Mouse (Mus musculus): ENCODE results near the gene Crybb2. TPM values are rescaled to one million over a fixed set of nuclear protein-coding genes. Genes with fewer than 3 reads are reported as not detected.
A peak's percentile ranks its signal among the peaks of the same experiment; 100 is the strongest.

Gene Crybb2
- polyA plus RNA-seq, 1 experiment from 2014 or later: not detected

GRCm38 (mm10) chr5:113107709-113108108 lies 37.8 kb upstream of the Crybb2 start:
- Histone ChIP-seq H3K4me2 (no peak overlapping the region), H3K4me1 (replicated peaks) (peaks cover 32% of the 10 kb centered on the region), H3K9ac (replicated peaks) (no peak overlapping the region), H3K27me3 (no peaks in the 10 kb centered on the region), H3K27ac (peak overlapping the region; percentile 41; the same call in 1 of the 2 replicates), H3K36me3 (no peaks in the 10 kb centered on the region), H3K9me3 (no peaks in the 10 kb centered on the region), H3K4me3 (replicated peaks) (no peak overlapping the region)
- ATAC-seq (ENCODE audit: insufficient number of reproducible peaks, insufficient read depth, low FRiP score, low TSS enrichment, low read depth): no peak
- 70% methylated on average over 3 of the region's 3 CpGs for WGBS

DNA sequence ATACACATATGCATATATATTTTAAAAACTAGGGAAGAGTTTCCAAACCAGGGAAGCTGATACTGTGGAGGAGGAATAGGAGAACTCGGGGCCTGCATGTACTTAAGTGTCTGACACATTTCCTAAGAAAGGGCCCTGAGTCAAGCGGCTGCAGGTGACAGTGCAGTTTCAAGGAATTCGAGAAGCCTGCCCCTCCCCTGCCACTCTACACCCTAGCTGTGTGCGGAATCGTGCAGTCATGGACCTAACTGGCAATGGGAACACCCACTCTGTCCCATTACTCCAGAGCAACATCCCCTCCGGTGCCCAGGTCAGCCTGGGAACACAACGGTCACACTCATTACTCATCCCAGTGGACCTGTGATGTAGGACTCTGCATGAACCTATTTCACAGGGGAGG lies 36.7 kb upstream of the Crybb2 start:
- Histone ChIP-seq H3K4me2 (no peak overlapping the region), H3K27me3 (no peaks in the 10 kb centered on the region), H3K4me1 (replicated peaks) (peaks cover 26% of the 10 kb centered on the region), H3K27ac (no peak overlapping the region), H3K9me3 (no peaks in the 10 kb centered on the region), H3K4me3 (replicated peaks) (no peak overlapping the region), H3K36me3 (no peaks in the 10 kb centered on the region), H3K9ac (replicated peaks) (no peak overlapping the region)
- WGBS: 56% methylated on average over 7 of the region's 7 CpGs
- no peak for ATAC-seq (ENCODE audit: insufficient number of reproducible peaks, insufficient read depth, low FRiP score, low TSS enrichment, low read depth)

DNA sequence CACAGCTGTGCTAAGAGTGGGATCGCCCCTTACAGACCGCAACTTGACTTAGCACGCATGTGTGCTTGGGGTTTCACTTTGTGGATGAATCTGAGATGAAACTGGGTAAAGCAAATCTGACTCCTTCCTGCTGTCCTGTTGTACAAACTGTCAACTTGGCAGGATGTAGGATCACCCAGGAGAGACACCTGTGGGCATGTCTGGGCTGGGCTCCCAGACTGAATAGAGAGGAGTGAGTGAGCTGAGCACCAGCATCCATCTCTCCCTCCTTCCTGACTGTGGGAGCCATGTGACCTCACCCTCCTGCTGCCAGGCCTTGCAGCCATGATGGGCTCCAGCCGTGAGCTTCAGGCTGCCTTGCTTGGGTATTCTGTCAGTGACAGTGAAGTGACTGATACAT lies 35.6 kb upstream of the Crybb2 start:
- no peaks in the 10 kb centered on the region for H3K9me3 ChIP-seq
- no peak for ATAC-seq (ENCODE audit: insufficient number of reproducible peaks, insufficient read depth, low FRiP score, low TSS enrichment, low read depth)
- H3K9ac ChIP-seq (replicated peaks): no peak overlapping the region
- no peaks in the 10 kb centered on the region for H3K36me3 ChIP-seq
- H3K4me3 ChIP-seq (replicated peaks): no peak overlapping the region
- H3K4me1 ChIP-seq (replicated peaks): peaks cover 16% of the 10 kb centered on the region; the same call in 1 of the 2 replicates
- no peak overlapping the region for H3K4me2 ChIP-seq
- H3K27me3 ChIP-seq: no peaks in the 10 kb centered on the region
- no peak overlapping the region for H3K27ac ChIP-seq
- WGBS: 84% methylated on average over 4 of the region's 4 CpGs

GRCm38 (mm10) chr5:113105035-113105434 lies 35.1 kb upstream of the Crybb2 start:
- H3K9me3 ChIP-seq: no peaks in the 10 kb centered on the region
- no peak overlapping the region for H3K27ac ChIP-seq
- no peaks in the 10 kb centered on the region for H3K27me3 ChIP-seq
- H3K4me1 ChIP-seq (replicated peaks): peaks cover 16% of the 10 kb centered on the region; the same call in 1 of the 2 replicates
- no peak overlapping the region for H3K4me3 ChIP-seq (replicated peaks)
- H3K9ac ChIP-seq (replicated peaks): no peak overlapping the region
- 81% methylated on average over 9 of the region's 9 CpGs for WGBS
- no peak for ATAC-seq (ENCODE audit: insufficient number of reproducible peaks, insufficient read depth, low FRiP score, low TSS enrichment, low read depth)
- no peak overlapping the region for H3K4me2 ChIP-seq
- no peaks in the 10 kb centered on the region for H3K36me3 ChIP-seq

GRCm38 (mm10) chr5:113102455-113102854 lies 32.5 kb upstream of the Crybb2 start:
- no peak overlapping the region for H3K4me3 ChIP-seq (replicated peaks)
- H3K4me1 ChIP-seq (replicated peaks): peaks cover 8% of the 10 kb centered on the region; the same call in 1 of the 2 replicates
- no peak overlapping the region for H3K9ac ChIP-seq (replicated peaks)
- no peak for ATAC-seq (ENCODE audit: insufficient number of reproducible peaks, insufficient read depth, low FRiP score, low TSS enrichment, low read depth)
- H3K27ac ChIP-seq: no peak overlapping the region
- H3K36me3 ChIP-seq: no peaks in the 10 kb centered on the region
- no peak overlapping the region for H3K4me2 ChIP-seq
- no peaks in the 10 kb centered on the region for H3K27me3 ChIP-seq
- 89% methylated on average over 7 of the region's 7 CpGs for WGBS
- no peaks in the 10 kb centered on the region for H3K9me3 ChIP-seq

- H3K4me2 ChIP-seq: no peak overlapping the region
- H3K27ac ChIP-seq: no peak overlapping the region
- no peaks in the 10 kb centered on the region for H3K36me3 ChIP-seq
- no peak overlapping the region for H3K4me3 ChIP-seq (replicated peaks)
- H3K9me3 ChIP-seq: no peaks in the 10 kb centered on the region
- H3K9ac ChIP-seq (replicated peaks): no peak overlapping the region
- ATAC-seq (ENCODE audit: insufficient number of reproducible peaks, insufficient read depth, low FRiP score, low TSS enrichment, low read depth): no peak
- H3K4me1 ChIP-seq (replicated peaks): no peaks in the 10 kb centered on the region
- 81% methylated on average over 10 of the region's 10 CpGs for WGBS
- no peaks in the 10 kb centered on the region for H3K27me3 ChIP-seq
These were observed 31.5 kb upstream of the Crybb2 start for GRCm38 (mm10) chr5:113101457-113101856.

GRCm38 (mm10) chr5:113100422-113100821 lies 30.5 kb upstream of the Crybb2 start:
- no peak overlapping the region for H3K4me3 ChIP-seq (replicated peaks)
- no peak for ATAC-seq (ENCODE audit: insufficient number of reproducible peaks, insufficient read depth, low FRiP score, low TSS enrichment, low read depth)
- no peaks in the 10 kb centered on the region for H3K9me3 ChIP-seq
- no peaks in the 10 kb centered on the region for H3K36me3 ChIP-seq
- 83% methylated on average over 11 of the region's 11 CpGs for WGBS
- H3K27me3 ChIP-seq: no peaks in the 10 kb centered on the region
- H3K4me2 ChIP-seq: no peak overlapping the region
- no peaks in the 10 kb centered on the region for H3K4me1 ChIP-seq (replicated peaks)
- no peak overlapping the region for H3K27ac ChIP-seq
- no peak overlapping the region for H3K9ac ChIP-seq (replicated peaks)

DNA sequence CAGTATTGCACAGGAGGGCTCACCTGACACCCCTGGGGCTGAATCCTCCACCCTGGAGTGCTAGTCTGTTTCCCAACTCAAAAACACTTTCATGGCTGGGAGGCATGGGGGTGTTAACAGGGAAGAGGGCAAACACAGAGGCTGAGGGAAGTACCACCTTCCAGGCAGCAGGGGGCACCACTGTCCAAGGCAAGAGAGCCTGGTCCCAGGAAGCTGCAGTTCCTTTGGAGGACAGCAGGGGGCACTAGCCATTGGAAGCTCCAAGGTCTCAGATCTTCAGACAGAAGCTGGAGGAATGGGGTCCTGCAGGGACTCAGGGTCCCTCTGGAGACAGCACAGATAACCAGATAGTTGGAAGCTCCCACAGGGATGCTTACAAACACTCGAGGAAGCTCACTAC lies 29.6 kb upstream of the Crybb2 start:
- 18% methylated on average over 1 of the region's 1 CpGs for WGBS
- Histone ChIP-seq H3K9ac (replicated peaks) (no peak overlapping the region), H3K4me1 (replicated peaks) (no peaks in the 10 kb centered on the region), H3K9me3 (no peaks in the 10 kb centered on the region), H3K27ac (no peak overlapping the region), H3K4me2 (no peak overlapping the region), H3K27me3 (no peaks in the 10 kb centered on the region), H3K4me3 (replicated peaks) (no peak overlapping the region), H3K36me3 (no peaks in the 10 kb centered on the region)
- peak; percentile 32; the same call in 1 of the 2 replicates for ATAC-seq (ENCODE audit: insufficient number of reproducible peaks, insufficient read depth, low FRiP score, low TSS enrichment, low read depth)

DNA sequence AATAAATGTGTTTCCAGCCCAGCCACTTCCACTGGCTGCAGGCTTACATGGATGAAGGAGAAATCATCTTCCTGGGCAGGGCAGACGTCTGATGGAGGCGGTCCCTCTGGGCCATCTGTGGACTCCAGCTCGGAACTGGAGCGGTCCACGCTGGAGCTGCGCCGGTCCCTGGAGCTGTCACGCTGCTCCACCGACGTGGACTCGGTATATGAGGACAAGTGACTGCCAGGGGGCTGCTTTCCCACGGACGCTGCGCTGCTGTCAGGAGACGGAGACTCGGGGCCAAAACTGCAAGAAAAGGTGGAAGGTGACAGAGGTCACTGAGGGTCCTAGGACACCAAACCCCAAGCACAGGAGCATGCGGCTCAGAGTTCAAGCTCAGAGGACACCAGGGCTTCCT lies 27.6 kb upstream of the Crybb2 start:
- no peak overlapping the region for H3K27ac ChIP-seq
- WGBS: 88% methylated on average over 17 of the region's 17 CpGs
- ATAC-seq (ENCODE audit: insufficient number of reproducible peaks, insufficient read depth, low FRiP score, low TSS enrichment, low read depth): no peak
- no peak overlapping the region for H3K9ac ChIP-seq (replicated peaks)
- no peaks in the 10 kb centered on the region for H3K27me3 ChIP-seq
- H3K4me2 ChIP-seq: no peak overlapping the region
- no peak overlapping the region for H3K4me3 ChIP-seq (replicated peaks)
- no peaks in the 10 kb centered on the region for H3K36me3 ChIP-seq
- no peaks in the 10 kb centered on the region for H3K9me3 ChIP-seq
- peaks cover 1% of the 10 kb centered on the region; the same call in 1 of the 2 replicates for H3K4me1 ChIP-seq (replicated peaks)

GRCm38 (mm10) chr5:113095456-113095855 lies 25.5 kb upstream of the Crybb2 start:
- Histone ChIP-seq H3K4me3 (replicated peaks) (no peak overlapping the region), H3K9me3 (no peaks in the 10 kb centered on the region), H3K27me3 (no peaks in the 10 kb centered on the region), H3K36me3 (0 out of 2 replicates have a peak, but pooled peaks cover 4% of the 10 kb centered on the region), H3K4me1 (replicated peaks) (peaks cover 3% of the 10 kb centered on the region; the same call in 1 of the 2 replicates), H3K27ac (no peak overlapping the region), H3K9ac (replicated peaks) (no peak overlapping the region), H3K4me2 (no peak overlapping the region)
- 88% methylated on average over 18 of the region's 18 CpGs for WGBS
- no peak for ATAC-seq (ENCODE audit: insufficient number of reproducible peaks, insufficient read depth, low FRiP score, low TSS enrichment, low read depth)

DNA sequence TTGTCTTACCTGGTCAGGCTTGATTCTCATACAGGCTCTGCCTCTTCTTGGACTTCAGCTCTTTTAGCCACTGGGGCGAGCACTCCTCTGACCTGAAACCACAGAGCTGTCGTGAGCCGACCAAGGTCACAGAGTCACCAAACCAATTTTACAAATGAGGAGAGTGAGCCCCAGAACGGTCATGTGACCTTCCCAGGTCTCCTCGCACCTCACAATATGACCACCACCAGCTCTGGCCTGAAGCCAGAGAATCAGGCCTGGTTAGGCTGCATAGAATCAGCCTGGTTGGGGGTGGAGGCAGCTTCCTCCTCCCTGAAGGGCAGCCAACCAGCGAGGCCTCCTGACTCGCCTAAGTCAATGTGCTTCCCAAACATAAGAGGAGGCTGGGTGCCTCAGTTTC lies 22.5 kb upstream of the Crybb2 start:
- Histone ChIP-seq H3K9me3 (no peaks in the 10 kb centered on the region), H3K36me3 (0 out of 2 replicates have a peak, but pooled peaks cover 4% of the 10 kb centered on the region), H3K27ac (no peak overlapping the region), H3K4me3 (replicated peaks) (no peak overlapping the region), H3K9ac (replicated peaks) (no peak overlapping the region; the same call in 1 of the 2 replicates), H3K4me2 (no peak overlapping the region), H3K4me1 (replicated peaks) (peaks cover 3% of the 10 kb centered on the region; the same call in 1 of the 2 replicates), H3K27me3 (no peaks in the 10 kb centered on the region)
- no peak for ATAC-seq (ENCODE audit: insufficient number of reproducible peaks, insufficient read depth, low FRiP score, low TSS enrichment, low read depth)
- 70% methylated on average over 7 of the region's 7 CpGs for WGBS

- Histone ChIP-seq H3K27me3 (no peaks in the 10 kb centered on the region), H3K9me3 (no peaks in the 10 kb centered on the region), H3K27ac (no peak overlapping the region), H3K9ac (replicated peaks) (no peak overlapping the region), H3K36me3 (0 out of 2 replicates have a peak, but pooled peaks cover 4% of the 10 kb centered on the region), H3K4me2 (no peak overlapping the region), H3K4me3 (replicated peaks) (no peak overlapping the region), H3K4me1 (replicated peaks) (peaks cover 3% of the 10 kb centered on the region; the same call in 1 of the 2 replicates)
- WGBS: 62% methylated on average over 5 of the region's 5 CpGs
- no peak for ATAC-seq (ENCODE audit: insufficient number of reproducible peaks, insufficient read depth, low FRiP score, low TSS enrichment, low read depth)
These were observed 21.2 kb upstream of the Crybb2 start for GRCm38 (mm10) chr5:113091162-113091561.

Measured in limb, embryonic 12.5 days (tissue).